Mouse (Mus musculus) left cerebral cortex, postnatal 10 days (tissue): ENCODE results near the gene Ankrd44. TPM values are rescaled to one million over a fixed set of nuclear protein-coding genes. Genes with fewer than 3 reads are reported as not detected.

Source experiments
- DNase-seq, 2 experiments: peaks; one replicate each; pipeline ENCODE4 v3.0.0; 2021 to 2022; ENCODE audit warnings: low spot score in 2 of 2, mixed read lengths in 1 of 2; ENCODE audit errors: extremely low spot score in 1 of 2
- intact Hi-C: fragments of 180-260 bp; cut with DNase I; formaldehyde crosslinking; loops from one replicate; pipeline ENCODE4 v1.15.1; 2025
- total RNA-seq, 2 experiments: library from RNA; stranded (reverse); gene quantifications; 2 replicates each; pipeline ENCODE4 v1.2.3; 2021

The Ankrd44 gene
- total RNA-seq, 2 experiments from 2014 or later, result 35.2 to 37.8 TPM

GRCm38 (mm10) chr1:54924309-54924685, 1.9 kb downstream of the Ankrd44 start:
- intact Hi-C loops, result no loop called here
- no peak for DNase-seq

- DNase-seq, result no peak
- intact Hi-C loops, result no loop called here
Measured at GRCm38 (mm10) chr1:54923366-54924308, 2.5 kb downstream of the Ankrd44 start.

GRCm38 (mm10) chr1:54922707-54923106, 3.5 kb downstream of the Ankrd44 start:
- intact Hi-C loops, result no loop called here
- DNase-seq, result no peak

- no peak for DNase-seq
- intact Hi-C loops, result no loop called here
Measured at GRCm38 (mm10) chr1:54922025-54922574, 4.1 kb downstream of the Ankrd44 start.

GRCm38 (mm10) chr1:54920132-54920531, 6.1 kb downstream of the Ankrd44 start:
- intact Hi-C loops, result no loop called here
- no peak for DNase-seq

GRCm38 (mm10) chr1:54916456-54916855, 9.7 kb downstream of the Ankrd44 start:
- intact Hi-C loops, result no loop called here
- DNase-seq, result no peak

GRCm38 (mm10) chr1:54914387-54914786, 11.8 kb downstream of the Ankrd44 start:
- intact Hi-C loops, result no loop called here
- DNase-seq, result no peak

GRCm38 (mm10) chr1:54913379-54913873, 12.8 kb downstream of the Ankrd44 start:
- intact Hi-C loops, result no loop called here
- no peak for DNase-seq

- intact Hi-C loops, result no loop called here
- no peak for DNase-seq
Measured at GRCm38 (mm10) chr1:54913063-54913335, 13.2 kb downstream of the Ankrd44 start.

- intact Hi-C loops, result no loop called here
- DNase-seq, result no peak
Measured at GRCm38 (mm10) chr1:54912290-54913062, 13.7 kb downstream of the Ankrd44 start.

GRCm38 (mm10) chr1:54911256-54911610, 15.0 kb downstream of the Ankrd44 start:
- DNase-seq, result no peak
- intact Hi-C loops, result no loop called here

GRCm38 (mm10) chr1:54910489-54911255, 15.5 kb downstream of the Ankrd44 start:
- intact Hi-C loops, result no loop called here
- DNase-seq, result no peak

GRCm38 (mm10) chr1:54908786-54909185, 17.4 kb downstream of the Ankrd44 start:
- DNase-seq, result no peak
- intact Hi-C loops, result no loop called here

GRCm38 (mm10) chr1:54907066-54907639, 19.0 kb downstream of the Ankrd44 start:
- intact Hi-C loops, result no loop called here
- DNase-seq, result no peak

GRCm38 (mm10) chr1:54906322-54906721, 19.9 kb downstream of the Ankrd44 start:
- no peak for DNase-seq
- intact Hi-C loops, result no loop called here

GRCm38 (mm10) chr1:54905632-54906031, 20.6 kb downstream of the Ankrd44 start:
- intact Hi-C loops, result no loop called here
- no peak for DNase-seq

- intact Hi-C loops, result no loop called here
- DNase-seq, result no peak
Measured at GRCm38 (mm10) chr1:54904165-54904564, 22.0 kb downstream of the Ankrd44 start.

- intact Hi-C loops, result no loop called here
- no peak for DNase-seq
Measured at GRCm38 (mm10) chr1:54902689-54903246, 23.4 kb downstream of the Ankrd44 start.
